Mouse (Mus musculus): Measurements from ENCODE around the gene Celf2.

DNA sequence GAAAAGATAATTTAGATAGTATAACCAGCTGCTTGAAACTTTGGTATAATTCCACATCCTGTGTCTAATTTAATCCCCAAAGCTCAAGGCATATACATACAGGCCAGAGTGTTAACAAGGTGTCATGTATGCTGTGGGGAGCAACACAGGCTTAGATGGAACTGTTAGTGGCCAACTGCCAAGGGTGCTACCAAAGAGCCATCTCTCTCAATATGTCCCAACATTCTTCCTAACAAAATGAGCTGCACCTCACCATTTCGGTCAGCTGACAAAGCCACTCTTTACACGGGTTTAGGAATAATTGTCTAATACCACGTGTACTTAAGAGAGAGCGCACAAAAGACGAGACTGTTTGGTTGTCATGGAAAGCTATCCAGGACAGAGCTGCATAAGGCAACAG is 782.0 kb downstream of the Celf2 start:
- TF ChIP-seq CTCF (IDR thresholded peaks at IDR 0.05; ENCODE audit: borderline replicate concordance, insufficient read depth, low read depth, low read length) (no peak), POLR2A (IDR thresholded peaks at IDR 0.05; ENCODE audit: borderline replicate concordance, insufficient read depth, low read length) (no peak)

Data from cerebellum, adult 2 months (tissue).